Mouse (Mus musculus): ENCODE results near the gene Sergef.
A peak's percentile ranks its signal among the peaks of the same experiment; 100 is the strongest.
"Not testable (repeated sequence)": the region's sequence is repeated elsewhere in the genome, so short reads cannot be mapped to it uniquely, and the experiment has no call there.

Sergef gene

DNA sequence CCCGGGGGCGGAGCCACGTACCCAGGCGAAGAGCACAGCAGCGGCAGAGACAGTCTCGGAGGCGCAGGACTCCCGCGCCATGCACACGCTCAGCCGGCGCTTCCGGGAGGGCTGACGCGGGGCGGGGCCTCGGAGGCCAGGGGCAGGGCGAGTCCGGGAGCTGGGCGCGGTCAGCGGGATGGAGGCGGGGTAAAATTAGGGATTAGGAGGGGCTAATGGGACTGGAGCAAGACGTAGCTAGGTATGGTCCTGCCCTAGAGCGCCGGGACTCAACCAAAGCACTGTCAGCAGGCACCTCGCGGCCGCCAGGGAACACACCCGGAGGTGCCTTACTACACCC is at the start of gene Sergef:
Sergef (minus strand) TSS at position 116 of the 340 bp plus-strand sequence.
- DNase-seq (ENCODE audit: low read depth, low spot score): peak; percentile 82

DNA sequence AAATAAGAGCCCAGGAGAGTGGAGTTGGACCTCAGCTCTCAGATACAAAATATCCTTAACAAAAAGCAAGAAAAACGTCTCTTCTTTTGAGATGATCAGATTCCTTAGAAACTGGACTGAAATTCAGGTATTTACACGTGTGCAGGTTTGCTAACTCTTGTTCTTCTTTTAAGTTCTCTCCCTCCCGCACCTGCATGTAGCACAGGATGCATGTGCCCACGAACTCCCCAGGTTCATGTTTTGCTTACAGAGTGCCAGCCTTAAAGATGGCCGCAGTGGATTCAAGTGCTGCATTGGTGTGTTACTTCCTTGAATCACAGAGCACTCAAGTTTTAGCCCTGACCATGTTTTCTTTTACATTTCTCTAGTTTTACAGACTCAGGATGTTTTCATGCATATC is 47.2 kb upstream of the Sergef start:
- no peak for DNase-seq (ENCODE audit: low read depth, low spot score)

GRCm38 (mm10) chr7:46680732-46681131 is 41.1 kb upstream of the Sergef start:
- no peak for DNase-seq (ENCODE audit: low read depth, low spot score)

DNA sequence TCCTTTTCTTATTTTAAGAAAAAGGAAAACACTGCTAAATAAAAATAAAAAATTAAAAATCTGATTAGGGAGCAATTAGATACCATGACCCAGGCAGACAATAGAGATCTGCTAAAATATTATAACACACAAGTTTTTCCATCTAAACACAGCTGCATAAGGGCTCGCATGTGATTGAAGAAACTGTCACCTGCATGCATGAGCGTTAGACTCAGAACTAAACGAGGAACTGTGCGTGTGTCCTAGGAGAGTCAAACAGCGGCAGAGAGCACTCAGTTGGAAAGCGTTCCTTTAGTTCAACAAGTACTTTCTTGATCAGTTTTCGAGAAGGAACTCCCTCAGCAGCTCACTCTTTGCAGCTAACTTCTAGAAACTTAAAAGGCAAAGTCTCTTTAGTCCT is 39.4 kb upstream of the Sergef start:
- DNase-seq (ENCODE audit: low read depth, low spot score): not testable (repeated sequence)

GRCm38 (mm10) chr7:46678417-46678816 is 38.8 kb upstream of the Sergef start:
- DNase-seq (ENCODE audit: low read depth, low spot score): no peak

- no peak for DNase-seq (ENCODE audit: low read depth, low spot score)
Measured at GRCm38 (mm10) chr7:46676808-46677360, 37.3 kb upstream of the Sergef start.

DNA sequence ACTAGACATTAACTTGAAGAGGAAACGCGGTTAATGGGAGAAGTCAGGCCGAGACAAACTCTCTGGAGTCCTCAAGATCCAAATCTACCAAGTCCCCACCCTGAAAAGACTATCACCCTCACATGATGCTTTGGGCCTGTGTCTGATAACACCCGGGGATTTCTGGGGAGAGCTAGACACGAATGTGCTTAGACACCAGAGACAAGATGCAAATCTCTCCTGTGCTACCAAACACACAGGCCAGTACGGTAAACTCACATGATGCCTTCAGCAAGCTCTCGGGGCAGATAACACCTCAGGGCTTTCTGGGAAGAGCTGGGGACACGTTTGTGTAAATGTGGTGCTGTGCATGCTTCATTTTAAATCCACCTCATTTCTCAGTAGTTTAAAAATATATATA is 36.3 kb upstream of the Sergef start:
- DNase-seq (ENCODE audit: low read depth, low spot score): no peak

DNA sequence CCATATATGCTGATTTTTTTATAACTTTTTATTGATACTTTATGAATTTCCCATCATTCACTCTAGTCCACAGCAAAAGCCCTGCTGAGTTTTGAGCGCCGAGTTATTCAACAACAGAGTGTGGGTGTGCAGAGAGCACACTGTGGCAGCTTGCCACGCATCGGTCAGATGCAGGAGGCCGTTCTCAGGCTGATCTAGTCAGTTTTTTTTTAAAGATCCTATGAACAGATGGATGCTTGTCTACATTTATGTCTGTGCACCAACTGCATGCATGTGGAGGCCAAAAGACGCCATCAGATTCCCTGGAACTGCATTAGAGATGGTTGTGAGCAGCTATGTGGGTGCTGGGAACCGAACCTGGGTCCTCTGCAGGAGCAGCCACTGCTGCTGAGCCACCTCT is 35.5 kb upstream of the Sergef start:
- DNase-seq (ENCODE audit: low read depth, low spot score): no peak

DNA sequence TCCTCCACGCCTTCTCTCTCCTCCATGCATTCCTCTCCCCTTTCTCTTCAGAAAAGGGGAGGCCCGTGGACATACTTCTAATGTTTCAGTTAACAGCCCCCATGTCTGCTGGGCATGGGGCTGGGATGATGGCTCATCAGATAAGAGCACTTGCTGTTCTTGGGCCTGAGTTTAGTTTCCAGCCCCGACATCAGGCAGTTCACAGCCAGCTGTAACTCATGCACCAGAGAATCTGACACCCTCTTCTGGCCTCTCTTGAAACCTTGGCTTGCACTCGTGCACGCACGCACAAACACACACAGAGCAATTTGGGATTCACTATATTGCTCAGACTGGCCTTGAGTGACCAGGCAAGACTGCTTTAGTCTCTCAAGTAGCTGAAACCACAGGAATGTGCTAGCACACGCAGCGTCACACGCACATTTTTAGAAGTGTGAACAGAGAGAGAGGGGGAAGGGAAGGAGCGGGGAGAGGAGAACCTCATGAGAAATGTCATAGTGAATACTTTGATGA is 32.6 kb upstream of the Sergef start, which contains the start of gene Tph1:
Tph1 (minus strand) TSS at position 378 of the 513 bp plus-strand sequence.
- DNase-seq (ENCODE audit: low read depth, low spot score): no peak

GRCm38 (mm10) chr7:46667256-46667655 is 27.6 kb upstream of the Sergef start:
- no peak for DNase-seq (ENCODE audit: low read depth, low spot score)

DNA sequence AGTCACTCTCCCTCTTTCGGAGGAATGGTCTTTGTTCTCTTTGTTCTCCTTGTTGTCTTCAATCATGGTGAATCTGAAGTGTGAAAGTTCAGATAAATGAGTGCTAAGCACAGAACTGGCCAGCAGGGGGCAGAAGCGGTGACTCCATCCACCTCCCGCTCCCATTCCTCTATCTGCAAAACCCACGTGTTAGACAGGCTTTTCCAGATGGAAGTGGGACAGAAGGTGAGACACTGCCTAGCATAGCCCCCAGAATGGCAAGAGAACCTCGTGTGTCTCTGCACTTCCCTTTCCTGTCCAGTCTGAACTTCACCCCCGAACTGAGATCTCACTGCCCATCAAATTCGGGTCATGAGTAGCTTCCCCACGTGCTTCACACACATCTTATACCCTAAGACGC is 25.6 kb upstream of the Sergef start:
- DNase-seq (ENCODE audit: low read depth, low spot score): peak; percentile 29

- DNase-seq (ENCODE audit: low read depth, low spot score): no peak
Measured at GRCm38 (mm10) chr7:46661591-46662090, 22.0 kb upstream of the Sergef start.

- DNase-seq (ENCODE audit: low read depth, low spot score): no peak
Measured at GRCm38 (mm10) chr7:46652279-46652678, 12.7 kb upstream of the Sergef start.

GRCm38 (mm10) chr7:46650231-46650630 is 10.6 kb upstream of the Sergef start:
- not testable (repeated sequence) for DNase-seq (ENCODE audit: low read depth, low spot score)

DNA sequence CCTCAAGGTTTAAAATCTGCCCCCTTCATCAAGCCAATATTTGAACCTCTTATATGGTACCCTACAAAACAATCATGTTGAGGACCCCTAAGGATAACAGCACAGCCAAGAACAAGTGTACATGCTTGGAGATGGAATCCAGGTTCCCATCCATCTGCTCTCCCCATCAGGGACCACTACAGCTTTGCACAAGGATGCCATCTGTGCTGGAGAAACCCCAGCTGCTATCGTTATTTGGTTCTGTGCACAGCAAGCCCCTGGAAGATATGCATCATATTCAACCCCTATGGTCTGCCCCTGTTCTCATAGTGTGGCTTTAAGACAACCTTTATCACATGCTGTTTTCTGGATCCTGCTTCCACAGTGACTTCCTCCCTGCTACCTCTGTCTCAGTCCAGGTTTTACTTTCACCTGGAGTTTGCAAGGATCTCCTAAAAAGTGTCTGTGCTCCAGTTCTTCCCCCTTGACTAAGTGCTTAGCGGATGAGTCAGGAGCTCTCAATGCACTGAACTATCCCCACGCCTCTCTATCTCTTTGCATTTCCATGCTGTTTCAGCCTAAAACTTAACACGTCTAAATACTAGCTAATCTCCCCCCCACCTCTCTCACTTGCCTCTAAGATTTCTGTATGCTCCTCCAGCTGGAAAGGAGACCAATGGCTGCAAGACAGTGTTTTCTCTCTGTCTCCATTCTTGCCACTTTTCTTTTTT is 9.0 kb upstream of the Sergef start:
- no peak for DNase-seq (ENCODE audit: low read depth, low spot score)

GRCm38 (mm10) chr7:46643172-46643571 is 3.6 kb upstream of the Sergef start:
- DNase-seq (ENCODE audit: low read depth, low spot score): no peak

- no peak for DNase-seq (ENCODE audit: low read depth, low spot score)
Measured at GRCm38 (mm10) chr7:46640062-46640461, 455 bp upstream of the Sergef start.

DNA sequence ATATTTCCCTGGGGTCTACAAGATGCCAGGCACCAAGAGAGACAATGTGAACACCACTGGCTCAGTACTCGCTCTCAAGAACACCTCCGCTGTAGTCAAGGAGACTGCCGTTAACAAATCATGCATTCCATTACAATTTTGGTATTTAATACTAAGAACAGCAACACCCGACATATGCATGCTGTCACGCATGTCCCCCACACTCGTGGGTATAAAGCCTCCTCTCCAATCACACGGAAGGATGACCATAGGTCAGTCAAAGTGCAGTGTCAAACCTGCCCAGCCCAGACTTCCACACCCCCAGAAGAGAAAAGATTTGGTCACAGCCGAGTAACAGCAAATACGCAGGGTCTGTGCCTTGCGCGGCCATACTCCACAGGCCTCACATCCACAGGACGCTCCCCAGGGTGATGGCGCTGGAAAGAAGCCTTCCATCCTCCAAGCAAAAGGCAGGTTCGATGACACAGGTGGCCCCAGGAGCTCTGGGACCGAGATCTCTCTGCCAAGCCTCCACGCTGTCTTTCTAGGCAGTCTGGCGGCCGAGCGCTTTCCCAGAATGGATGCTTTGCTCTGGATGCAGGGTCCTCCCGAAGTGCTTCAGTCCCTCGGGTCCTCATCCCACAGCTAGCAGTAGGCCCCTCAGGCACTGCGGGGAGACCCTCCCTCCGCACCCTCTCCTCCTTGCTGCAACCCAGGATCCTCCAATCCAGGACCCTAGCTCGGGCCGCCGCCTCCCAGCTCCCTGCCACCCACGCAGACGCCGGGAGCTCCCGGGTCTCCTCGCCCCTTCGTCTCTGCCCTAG is 517 bp downstream of the Sergef start:
- no peak for DNase-seq (ENCODE audit: low read depth, low spot score)

DNA sequence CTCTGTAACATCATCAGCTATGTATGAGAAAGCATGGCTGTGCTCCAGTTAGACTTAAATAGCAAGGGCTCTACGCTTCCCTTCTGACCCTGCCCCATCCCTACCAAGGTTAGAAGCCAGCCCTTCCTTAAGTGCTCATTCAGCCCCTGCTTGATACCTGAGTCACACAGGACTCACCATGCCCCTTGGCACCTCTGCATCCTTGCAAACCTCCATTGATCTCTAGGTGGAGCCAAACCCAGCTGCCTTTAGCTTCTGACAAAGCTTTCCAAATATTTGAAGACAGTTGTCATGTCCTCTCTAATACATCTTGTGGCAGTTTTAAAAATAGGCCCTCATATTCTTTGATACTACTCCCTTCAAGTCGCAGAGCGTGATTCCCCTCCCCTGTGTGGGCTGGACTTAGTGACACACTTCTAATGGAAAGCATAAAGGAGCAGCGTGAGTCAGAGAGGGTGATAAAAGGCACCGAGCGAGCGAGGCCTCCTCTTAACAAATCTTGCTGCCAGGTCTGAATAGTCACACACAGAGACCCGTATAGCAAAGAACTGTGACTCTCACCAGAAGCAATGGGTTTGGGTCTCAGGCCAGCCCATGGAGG is 11.1 kb downstream of the Sergef start:
- no peak for DNase-seq (ENCODE audit: low read depth, low spot score)

GRCm38 (mm10) chr7:46623979-46624378 is 15.6 kb downstream of the Sergef start:
- no peak for DNase-seq (ENCODE audit: low read depth, low spot score)

- DNase-seq (ENCODE audit: low read depth, low spot score): no peak
Measured at GRCm38 (mm10) chr7:46618416-46619110, 21.0 kb downstream of the Sergef start.
